Mouse (Mus musculus) heart, embryonic 11.5 days (tissue): ENCODE data around the gene Clip2. TPM values are rescaled to one million over a fixed set of nuclear protein-coding genes. Genes with fewer than 3 reads are reported as not detected.
A peak's percentile ranks its signal among the peaks of the same experiment; 100 is the strongest.

Experiments
- ATAC-seq: fragments of 200-750 bp; cut with Nextera tagmentation; replicated peaks from 2 replicates; pipeline ENCODE4 v1.8.0; 2017; ENCODE audit warnings: moderate library complexity; ENCODE audit not compliant: insufficient number of reproducible peaks, low FRiP score, low TSS enrichment
- H3K27ac ChIP-seq: fragments of 300-500 bp; sonication (generic); 2 replicates; pipeline ENCODE4 v1.5.1; 2014; ENCODE audit warnings: mild to moderate bottlenecking, low read depth, low read length
- H3K27me3 ChIP-seq: fragments of 300-500 bp; sonication (generic); 2 replicates; pipeline ENCODE4 v1.6.1; 2014; ENCODE audit warnings: mild to moderate bottlenecking, low read length, mixed read lengths; ENCODE audit not compliant: control insufficient read depth, insufficient read depth
- H3K36me3 ChIP-seq: fragments of 300-500 bp; sonication (generic); 2 replicates; pipeline ENCODE4 v1.6.1; 2014; ENCODE audit warnings: mild to moderate bottlenecking, low read length, moderate library complexity, mixed read lengths; ENCODE audit not compliant: control insufficient read depth, insufficient read depth
- H3K4me1 ChIP-seq: fragments of 300-500 bp; sonication (generic); 2 replicates; pipeline ENCODE4 v1.6.1; 2014; ENCODE audit warnings: low read length; ENCODE audit not compliant: control insufficient read depth, insufficient read depth
- H3K4me2 ChIP-seq: fragments of 300-500 bp; sonication (generic); 2 replicates; pipeline ENCODE4 v1.6.1; 2014; ENCODE audit warnings: mild to moderate bottlenecking, moderate library complexity
- H3K4me3 ChIP-seq: fragments of 300-500 bp; sonication (generic); 2 replicates; pipeline ENCODE4 v1.5.1; 2014; ENCODE audit warnings: low read depth, low read length
- H3K9ac ChIP-seq: fragments of 300-500 bp; sonication (generic); 2 replicates; pipeline ENCODE4 v1.6.1; 2014; ENCODE audit warnings: mild to moderate bottlenecking, low read depth, low read length, moderate library complexity
- H3K9me3 ChIP-seq: fragments of 300-500 bp; sonication (generic); replicated peaks from 2 replicates; pipeline ENCODE4 v1.6.1; 2016; ENCODE audit warnings: low read length; ENCODE audit not compliant: control insufficient read depth
- WGBS: fragments of 180-500 bp; shearing (Covaris S2); extraction: QIAGEN DNeasy Blood & Tissue Kit; methylation state at CpG from one replicate; pipeline ENCODE4 v1.1.7; 2014; ENCODE audit not compliant: insufficient replicate concordance; 5-methylcytosine and 5-hydroxymethylcytosine counted together
- polyA plus RNA-seq: library from polyadenylated mRNA; unstranded; fragments of >200 nt; fragmentation: Nextera tagmentation; extraction: Ambion mirVana; gene quantifications from 2 replicates; pipeline ENCODE4 v1.2.1, GENCODE M21; 2014

The Clip2 gene
- polyA plus RNA-seq, 1 experiment from 2014 or later = 1.7 TPM

DNA sequence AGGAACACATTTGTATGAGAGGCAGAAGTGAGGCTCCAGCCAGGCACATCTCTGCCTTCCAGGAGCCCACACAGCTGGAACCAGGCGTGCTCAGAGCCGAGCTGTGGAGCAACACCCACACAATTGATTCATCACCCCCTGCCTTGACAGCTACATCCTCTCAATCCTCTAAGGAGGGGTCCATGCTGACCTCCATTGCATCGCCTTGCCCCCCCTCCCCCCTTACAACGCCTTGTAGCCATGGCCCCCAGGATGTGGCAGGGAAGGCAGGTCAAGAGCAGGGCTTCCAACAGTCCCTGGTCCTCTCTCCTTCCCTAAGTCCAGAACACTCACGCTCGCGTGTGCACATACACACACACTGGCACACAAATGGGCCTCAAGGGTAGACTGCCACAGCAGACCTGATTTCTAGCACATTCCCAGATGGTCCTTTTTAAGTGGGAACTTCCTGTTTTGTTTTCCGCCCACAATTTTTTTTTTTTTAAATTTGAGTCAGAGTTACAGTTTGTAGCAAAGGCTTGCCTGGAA is 16.8 kb upstream of the Clip2 start:
- 53% methylated on average over 8 of the region's 8 CpGs for WGBS
- ATAC-seq = no peak
- no peak overlapping the region for H3K9ac ChIP-seq

DNA sequence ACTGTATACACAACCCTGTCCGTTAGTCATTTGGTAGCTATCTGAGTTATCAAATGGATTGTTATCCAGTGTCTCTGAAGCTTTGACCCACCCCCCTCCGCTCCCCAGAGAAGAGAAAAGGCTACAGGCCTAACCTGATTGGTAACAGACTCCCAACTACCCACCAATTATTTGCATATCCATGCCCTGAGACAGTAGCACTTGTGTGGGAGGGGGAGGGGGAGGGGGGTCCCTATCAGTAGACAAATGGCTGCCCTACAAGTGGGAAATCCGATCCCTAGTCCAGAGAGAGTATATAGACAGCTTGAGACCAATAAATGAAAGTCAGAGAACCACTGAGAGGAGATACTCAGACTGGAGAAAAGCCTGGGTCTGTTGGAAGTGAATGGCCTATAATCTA is 15.8 kb upstream of the Clip2 start:
- 58% methylated on average over 3 of the region's 3 CpGs for WGBS

More for the DNA sequence above, 16.8 kb upstream of the Clip2 start:
- no peaks in the 10 kb centered on the region for H3K27me3 ChIP-seq
- no peak overlapping the region for H3K4me3 ChIP-seq
- no peaks in the 10 kb centered on the region; the same call in 1 of the 2 replicates for H3K9me3 ChIP-seq
- H3K4me1 ChIP-seq = no peaks in the 10 kb centered on the region
- H3K27ac ChIP-seq = no peak overlapping the region; the same call in 1 of the 2 replicates
- H3K4me2 ChIP-seq = no peak overlapping the region
- no peaks in the 10 kb centered on the region for H3K36me3 ChIP-seq

DNA sequence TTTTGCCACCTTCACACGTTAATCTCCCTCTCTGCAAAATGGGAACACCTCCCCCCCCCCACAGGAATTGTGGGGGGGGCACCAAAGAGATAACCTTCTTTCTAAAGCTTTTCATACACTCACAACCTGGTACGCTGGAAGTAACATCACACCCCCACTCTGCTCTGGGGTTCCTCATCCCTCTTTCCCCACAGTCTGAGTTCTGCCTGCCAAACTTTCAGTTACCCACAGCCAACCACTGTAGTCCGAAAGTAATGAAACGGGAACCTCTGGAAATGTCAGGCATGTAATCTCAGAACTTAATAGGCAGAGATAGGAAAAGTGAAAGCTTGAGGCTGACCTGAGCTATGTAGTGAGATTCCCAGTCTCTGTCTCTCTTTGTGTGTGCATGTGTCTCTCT is 15.2 kb upstream of the Clip2 start:
- no peak for ATAC-seq
- Histone ChIP-seq H3K27ac (no peak overlapping the region), H3K4me3 (no peak overlapping the region), H3K4me1 (no peaks in the 10 kb centered on the region), H3K4me2 (no peak overlapping the region), H3K36me3 (no peaks in the 10 kb centered on the region), H3K9ac (no peak overlapping the region), H3K9me3 (no peaks in the 10 kb centered on the region; the same call in 1 of the 2 replicates), H3K27me3 (no peaks in the 10 kb centered on the region)
- WGBS = 57% methylated on average over 4 of the region's 4 CpGs

More for the DNA sequence above, 15.8 kb upstream of the Clip2 start:
- Histone ChIP-seq H3K9ac (no peak overlapping the region), H3K9me3 (no peaks in the 10 kb centered on the region; the same call in 1 of the 2 replicates), H3K4me1 (no peaks in the 10 kb centered on the region), H3K27me3 (no peaks in the 10 kb centered on the region), H3K4me3 (no peak overlapping the region), H3K27ac (no peak overlapping the region), H3K36me3 (no peaks in the 10 kb centered on the region), H3K4me2 (no peak overlapping the region)
- no peak for ATAC-seq

DNA sequence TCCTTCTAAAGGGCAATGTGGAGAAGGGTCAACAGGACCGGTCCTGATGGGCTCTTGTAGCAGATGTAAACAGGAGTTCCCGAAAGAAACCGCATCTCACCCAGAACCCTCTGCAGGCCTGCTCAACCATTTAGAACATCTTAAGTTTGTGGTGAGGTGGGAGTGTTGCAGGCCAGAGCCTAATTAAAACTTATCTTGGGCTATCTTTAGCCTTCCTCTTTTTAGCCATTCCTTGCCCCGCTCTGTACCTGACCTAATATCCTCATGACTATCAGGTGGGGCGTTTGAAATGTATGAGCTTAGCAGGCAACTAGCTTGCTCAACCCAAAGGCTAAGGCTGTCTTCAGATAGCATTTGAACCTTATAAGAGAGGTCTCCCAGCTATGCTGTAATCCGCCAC is 13.5 kb upstream of the Clip2 start:
- no peak overlapping the region for H3K4me3 ChIP-seq
- H3K9me3 ChIP-seq = no peaks in the 10 kb centered on the region
- no peak overlapping the region for H3K4me2 ChIP-seq
- H3K27ac ChIP-seq = no peak overlapping the region
- ATAC-seq = no peak
- no peaks in the 10 kb centered on the region for H3K4me1 ChIP-seq
- H3K27me3 ChIP-seq = no peaks in the 10 kb centered on the region
- H3K36me3 ChIP-seq = no peaks in the 10 kb centered on the region
- 74% methylated on average over 6 of the region's 6 CpGs for WGBS
- H3K9ac ChIP-seq = no peak overlapping the region

DNA sequence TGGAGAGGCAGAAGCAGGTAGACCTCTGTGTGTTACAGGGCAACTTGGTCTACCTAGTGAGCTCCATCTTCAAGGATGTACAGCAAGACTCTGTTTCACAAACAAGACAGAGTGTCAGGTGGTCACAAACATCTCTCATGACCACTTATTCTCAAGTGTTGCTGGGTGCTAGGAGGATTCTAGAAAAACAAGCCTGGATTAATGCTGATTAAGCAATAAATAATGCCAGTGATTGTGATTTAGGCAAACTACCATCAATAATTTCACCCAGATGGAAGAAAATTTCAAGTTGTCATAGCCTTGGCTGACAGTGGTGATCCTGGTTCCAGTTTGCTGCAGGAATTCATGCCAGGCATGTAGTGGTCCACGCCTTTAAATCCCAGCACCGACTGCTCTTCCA is 12.0 kb upstream of the Clip2 start:
- no peak overlapping the region for H3K4me3 ChIP-seq
- no peak overlapping the region for H3K4me2 ChIP-seq
- H3K9ac ChIP-seq = no peak overlapping the region
- no peak overlapping the region for H3K27ac ChIP-seq
- no peaks in the 10 kb centered on the region for H3K36me3 ChIP-seq
- H3K9me3 ChIP-seq = no peaks in the 10 kb centered on the region
- no peaks in the 10 kb centered on the region for H3K4me1 ChIP-seq
- 93% methylated on average over 2 of the region's 2 CpGs for WGBS
- no peaks in the 10 kb centered on the region for H3K27me3 ChIP-seq
- ATAC-seq = no peak

DNA sequence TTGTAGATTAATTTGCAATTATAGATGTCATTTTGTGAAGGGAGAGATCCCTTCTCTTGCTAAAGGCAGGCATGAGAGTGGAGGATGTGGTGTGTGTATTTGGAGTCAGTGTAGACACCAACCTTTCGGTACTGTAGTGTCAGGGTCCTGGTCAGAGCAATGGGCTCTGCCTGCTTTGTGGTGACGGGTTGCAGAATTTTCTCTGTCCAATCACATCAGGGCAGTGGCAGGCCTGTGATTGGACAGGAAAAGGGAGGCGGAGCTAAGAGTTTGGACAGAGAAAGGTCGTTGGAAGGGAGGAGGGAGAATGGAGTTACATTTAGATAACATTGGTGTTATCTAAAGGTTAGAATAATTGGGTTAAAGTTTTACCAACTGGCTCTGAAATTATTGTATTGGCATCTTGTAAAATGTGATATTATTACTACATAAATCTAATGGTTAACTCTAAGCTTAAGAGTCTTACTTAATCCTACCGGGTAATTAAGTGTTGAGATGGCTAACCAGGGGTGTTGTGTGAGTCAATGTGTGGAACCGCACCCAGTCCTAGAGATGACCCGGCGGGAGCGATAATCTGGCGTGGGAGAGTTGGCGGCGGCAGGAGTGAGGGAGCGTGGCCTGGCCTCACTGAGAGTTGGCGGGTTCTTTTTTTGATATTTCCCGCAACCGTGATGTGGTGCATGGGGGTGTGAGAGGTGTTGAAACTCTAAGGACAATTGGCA is 8.4 kb upstream of the Clip2 start:
- Histone ChIP-seq H3K4me3 (no peak overlapping the region), H3K4me1 (peaks cover 5% of the 10 kb centered on the region), H3K9ac (no peak overlapping the region), H3K36me3 (no peaks in the 10 kb centered on the region), H3K9me3 (no peaks in the 10 kb centered on the region), H3K27me3 (no peaks in the 10 kb centered on the region), H3K27ac (no peak overlapping the region), H3K4me2 (no peak overlapping the region)
- no peak for ATAC-seq
- 70% methylated on average over 16 of the region's 16 CpGs for WGBS

DNA sequence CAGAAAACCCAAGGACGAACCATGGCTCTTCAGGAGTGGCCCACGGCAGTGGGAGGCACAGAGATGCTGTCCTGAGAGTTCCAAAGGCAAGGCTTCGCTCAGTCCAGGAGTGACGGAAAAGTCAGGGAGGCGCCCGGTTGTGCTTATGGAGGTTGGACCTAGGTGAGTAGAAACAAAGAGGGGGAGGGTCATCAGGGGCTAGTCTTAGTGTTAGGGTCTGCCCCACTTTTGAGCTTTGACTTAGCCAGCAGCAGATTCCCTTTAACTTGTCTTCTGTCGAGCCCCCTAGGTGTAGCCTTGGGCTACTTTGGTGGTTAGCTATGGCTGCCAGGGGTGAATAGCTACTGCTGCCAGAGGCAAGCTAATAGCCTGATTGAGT is 7.8 kb upstream of the Clip2 start, which contains the start of gene Syna:
Gene Syna (minus strand): TSS at position 101 of the 379 bp plus-strand sequence.
- no peak within 1 kb of the TSS for H3K9ac ChIP-seq
- no peaks in the 10 kb centered on the region for H3K27me3 ChIP-seq
- H3K36me3 ChIP-seq = no peaks in the 10 kb centered on the region
- 81% methylated on average over 7 of the region's 7 CpGs for WGBS
- no peak for ATAC-seq
- H3K4me2 ChIP-seq = no peak within 1 kb of the TSS
- H3K4me1 ChIP-seq = peaks cover 10% of the 10 kb centered on the region
- no peak within 1 kb of the TSS for H3K4me3 ChIP-seq
- H3K27ac ChIP-seq = no peak within 1 kb of the TSS
- no peaks in the 10 kb centered on the region for H3K9me3 ChIP-seq

DNA sequence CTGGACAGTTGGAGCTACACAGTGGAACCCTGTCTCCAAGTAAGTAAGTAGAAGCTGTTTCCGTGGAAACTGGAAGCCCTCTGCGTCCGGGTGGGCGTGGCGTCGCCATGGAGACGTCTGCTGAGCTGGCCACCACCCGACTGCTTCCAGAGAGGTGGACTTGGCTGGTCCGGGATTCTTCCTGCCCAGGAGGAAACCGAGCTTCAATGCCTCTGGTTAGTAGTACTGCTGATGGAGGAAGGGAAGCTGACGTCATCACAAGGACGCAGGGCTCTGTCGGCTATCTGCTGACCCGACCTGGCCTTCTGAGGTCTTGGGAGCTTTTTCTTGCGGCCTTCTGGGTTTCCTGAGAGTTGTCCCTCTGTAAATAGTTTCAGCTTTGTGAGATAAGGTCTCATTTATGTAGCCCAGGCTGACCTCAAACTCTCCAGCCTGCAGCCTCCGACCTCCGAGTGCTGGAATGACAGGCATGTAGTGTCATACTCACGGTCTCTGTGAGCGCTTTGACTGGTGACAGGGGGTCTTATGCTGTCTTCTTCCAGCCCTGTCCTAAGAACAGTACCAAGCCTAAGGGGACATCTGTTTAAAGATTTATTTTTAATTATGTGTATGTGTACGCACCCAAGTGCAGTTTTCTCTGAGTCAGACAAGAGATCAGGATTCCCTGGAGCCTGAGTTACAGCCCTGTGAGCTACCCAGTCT is 3.4 kb upstream of the Clip2 start:
- Histone ChIP-seq H3K36me3 (no peaks in the 10 kb centered on the region), H3K4me1 (peaks cover 23% of the 10 kb centered on the region), H3K9me3 (no peaks in the 10 kb centered on the region), H3K4me2 (peak overlapping the region; percentile 47), H3K9ac (no peak overlapping the region), H3K27me3 (no peaks in the 10 kb centered on the region), H3K27ac (no peak overlapping the region), H3K4me3 (no peak overlapping the region)
- no peak for ATAC-seq
- WGBS = 10% methylated on average over 20 of the region's 20 CpGs
